Mouse (Mus musculus) kidney, postnatal 0 days (tissue): ENCODE data around the gene Plxna2. TPM values are rescaled to one million over a fixed set of nuclear protein-coding genes. Genes with fewer than 3 reads are reported as not detected.

Experiments used
- ATAC-seq: fragments of 200-750 bp; cut with Nextera tagmentation; replicated peaks from 2 replicates; pipeline ENCODE4 v1.8.0; 2017; ENCODE audit warnings: low read depth, moderate number of reproducible peaks, moderate TSS enrichment, moderate library complexity; ENCODE audit not compliant: low FRiP score
- DNase-seq: peaks from one replicate; pipeline ENCODE4 v3.0.0-alpha.2; 2016; ENCODE audit warnings: low spot score
- H3K27ac ChIP-seq: fragments of 300-500 bp; sonication (generic); 2 replicates; pipeline ENCODE4 v1.5.1; 2014; ENCODE audit warnings: mild to moderate bottlenecking
- H3K27me3 ChIP-seq: fragments of 300-500 bp; sonication (generic); 2 replicates; pipeline ENCODE4 v1.6.1; 2014; ENCODE audit warnings: low read length, mixed read lengths; ENCODE audit not compliant: insufficient read depth
- H3K36me3 ChIP-seq: fragments of 300-500 bp; sonication (generic); 2 replicates; pipeline ENCODE4 v1.6.1; 2014; ENCODE audit warnings: low read length, mixed read lengths; ENCODE audit not compliant: insufficient read depth
- H3K4me1 ChIP-seq: fragments of 300-500 bp; sonication (generic); replicated peaks from 2 replicates; pipeline ENCODE4 v1.6.1; 2014; ENCODE audit warnings: antibody characterized with exemption, low read length, mixed read lengths; ENCODE audit not compliant: insufficient read depth
- H3K4me2 ChIP-seq: fragments of 300-500 bp; sonication (generic); 2 replicates; pipeline ENCODE4 v1.6.1; 2014; ENCODE audit warnings: mild to moderate bottlenecking, low read length, moderate library complexity, mixed read lengths
- H3K4me3 ChIP-seq: fragments of 300-500 bp; sonication (generic); replicated peaks from 2 replicates; pipeline ENCODE4 v1.5.1; 2014; ENCODE audit warnings: low read depth, low read length
- H3K9ac ChIP-seq: fragments of 300-500 bp; sonication (generic); 2 replicates; pipeline ENCODE4 v1.6.1; 2014; ENCODE audit warnings: low read depth, low read length
- H3K9me3 ChIP-seq: fragments of 300-500 bp; sonication (generic); replicated peaks from 2 replicates; pipeline ENCODE4 v1.6.1; 2016; ENCODE audit warnings: low read length, inconsistent platforms, mixed read lengths
- CTCF ChIP-seq: IDR thresholded peaks from 2 replicates; pipeline ENCODE4 v1.5.1; 2016; ENCODE audit warnings: antibody characterized with exemption, low read depth, mild to moderate bottlenecking, moderate library complexity
- WGBS: fragments of 180-500 bp; shearing (Covaris S2); extraction: QIAGEN DNeasy Blood & Tissue Kit; methylation state at CpG from one replicate; pipeline ENCODE4 v1.1.7; 2014; 5-methylcytosine and 5-hydroxymethylcytosine counted together
- microRNA-seq: library from miRNA; unstranded; fragments of <30 nt; microRNA quantifications from one replicate; pipeline ENCODE4, GENCODE M21; 2016
- polyA plus RNA-seq: library from polyadenylated mRNA; unstranded; fragments of >200 nt; fragmentation: Nextera tagmentation; extraction: Ambion mirVana; gene quantifications from 2 replicates; pipeline ENCODE4 v1.2.1, GENCODE M21; 2015

Gene Plxna2
- polyA plus RNA-seq, 1 experiment from 2014 or later, result 2.8 TPM

DNA sequence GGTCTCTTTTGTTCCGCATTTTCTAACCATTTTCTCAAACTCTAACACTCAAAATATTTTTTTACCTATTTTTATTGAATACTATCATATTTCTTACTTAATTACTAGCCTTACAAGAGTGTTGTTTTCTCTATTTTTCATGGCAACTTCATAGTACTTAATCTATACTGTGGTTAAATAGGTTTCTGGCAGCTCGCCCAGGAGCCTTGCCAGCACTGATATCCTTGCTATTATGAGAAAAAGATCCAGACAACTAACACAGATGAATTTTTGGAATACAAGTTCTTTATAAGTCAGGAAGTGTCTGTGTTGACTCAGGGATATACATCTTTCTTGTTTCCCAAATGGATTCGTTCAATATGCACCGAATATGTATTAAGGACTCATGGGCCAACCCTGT lies 229.0 kb downstream of the Plxna2 start:
- no peak overlapping the region for H3K9ac ChIP-seq

DNA sequence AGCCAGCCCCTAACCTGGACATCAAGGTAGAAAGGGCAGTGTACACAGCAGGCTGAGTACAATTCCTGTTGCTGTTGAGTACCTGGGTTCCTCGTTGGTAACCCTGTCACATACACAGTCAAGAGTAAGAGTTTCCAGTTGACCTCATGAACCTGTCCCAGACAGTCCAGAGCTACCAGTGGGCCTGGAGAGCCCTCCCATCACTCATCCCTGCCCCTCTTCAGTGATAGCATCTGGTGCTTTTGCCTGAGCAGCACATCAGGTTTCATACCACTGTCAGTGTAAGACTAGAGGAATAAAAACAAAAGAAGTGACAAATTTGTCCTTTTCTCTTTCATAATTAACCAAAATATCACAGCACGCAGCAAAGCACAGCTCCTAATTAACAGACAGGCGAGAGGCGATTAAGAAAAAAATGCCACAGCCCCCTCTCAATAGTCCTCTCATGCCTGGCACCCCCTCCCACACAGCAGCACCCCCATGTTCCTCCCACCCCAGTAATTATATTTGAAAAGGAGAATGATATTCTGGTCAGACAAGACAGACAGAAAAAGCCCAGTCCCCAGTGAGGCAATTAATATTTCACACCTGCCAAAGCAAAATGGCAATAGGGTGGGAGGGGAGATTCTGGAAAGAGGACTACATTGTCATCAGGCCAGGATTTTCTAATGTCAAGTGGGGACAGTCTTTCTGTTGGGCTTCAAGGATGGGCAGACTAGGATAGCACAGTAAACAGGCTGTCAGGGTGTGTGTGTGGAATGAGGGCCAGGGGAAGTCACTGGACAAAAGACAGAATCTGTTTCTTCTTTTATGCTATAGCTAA lies 233.4 kb downstream of the Plxna2 start:
- ATAC-seq, result no peak
- Histone ChIP-seq H3K9me3 (no peaks in the 10 kb centered on the region), H3K4me1 (no peaks in the 10 kb centered on the region), H3K9ac (no peak overlapping the region), H3K4me3 (no peak overlapping the region), H3K27me3 (no peaks in the 10 kb centered on the region), H3K4me2 (no peak overlapping the region), H3K36me3 (no peaks in the 10 kb centered on the region), H3K27ac (no peak overlapping the region)
- WGBS, result 63% methylated on average over 4 of the region's 4 CpGs
- no peak for DNase-seq
- TF ChIP-seq CTCF, result no peak

More for the DNA sequence above, 229.0 kb downstream of the Plxna2 start:
- H3K36me3 ChIP-seq, result no peaks in the 10 kb centered on the region
- H3K4me3 ChIP-seq, result no peak overlapping the region
- no peaks in the 10 kb centered on the region for H3K4me1 ChIP-seq
- DNase-seq, result no peak
- H3K27me3 ChIP-seq, result no peaks in the 10 kb centered on the region
- TF ChIP-seq CTCF, result no peak
- no peak for ATAC-seq
- H3K4me2 ChIP-seq, result no peak overlapping the region
- no peak overlapping the region for H3K27ac ChIP-seq
- 80% methylated on average over 4 of the region's 4 CpGs for WGBS
- no peaks in the 10 kb centered on the region for H3K9me3 ChIP-seq

DNA sequence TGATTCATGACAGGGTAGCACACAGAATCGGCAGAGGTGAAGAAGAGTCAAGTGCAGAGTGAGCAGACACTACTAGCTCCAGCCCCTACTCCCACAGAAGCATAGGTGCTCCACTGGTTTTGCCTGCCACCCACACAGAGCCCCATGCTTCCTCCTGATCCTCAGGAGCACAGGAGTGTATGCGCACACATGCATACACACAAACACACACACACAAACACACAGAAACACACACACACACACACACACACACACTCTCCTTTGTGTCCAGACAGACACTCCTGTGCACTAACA lies 234.0 kb downstream of the Plxna2 start:
- no peak for TF ChIP-seq CTCF
- 52% methylated on average over 2 of the region's 2 CpGs for WGBS
- DNase-seq (peak; percentile 10), ATAC-seq (no peak; the same call in 1 of the 2 replicates)
- Histone ChIP-seq H3K27me3 (no peaks in the 10 kb centered on the region), H3K4me2 (no peak overlapping the region), H3K9me3 (no peaks in the 10 kb centered on the region), H3K27ac (no peak overlapping the region), H3K36me3 (no peaks in the 10 kb centered on the region), H3K4me3 (no peak overlapping the region), H3K9ac (no peak overlapping the region), H3K4me1 (no peaks in the 10 kb centered on the region)

Small RNAs within 50 kb of the gene (microRNA-seq; reads per million reads assigned to microRNA genes)
- gene Mir3962, result 1.6 reads per million
